Mouse (Mus musculus): ENCODE data around the gene Heatr5a. TPM values are rescaled to one million over a fixed set of nuclear protein-coding genes. Genes with fewer than 3 reads are reported as not detected.

Gene Heatr5a
- total RNA-seq, 2 experiments from 2014 or later: 21.1 to 23.4 TPM

GRCm38 (mm10) chr12:51886369-51886768 is 84.8 kb downstream of the Heatr5a start:
- no peak for DNase-seq (ENCODE audit: low spot score in 2 of 2)

DNA sequence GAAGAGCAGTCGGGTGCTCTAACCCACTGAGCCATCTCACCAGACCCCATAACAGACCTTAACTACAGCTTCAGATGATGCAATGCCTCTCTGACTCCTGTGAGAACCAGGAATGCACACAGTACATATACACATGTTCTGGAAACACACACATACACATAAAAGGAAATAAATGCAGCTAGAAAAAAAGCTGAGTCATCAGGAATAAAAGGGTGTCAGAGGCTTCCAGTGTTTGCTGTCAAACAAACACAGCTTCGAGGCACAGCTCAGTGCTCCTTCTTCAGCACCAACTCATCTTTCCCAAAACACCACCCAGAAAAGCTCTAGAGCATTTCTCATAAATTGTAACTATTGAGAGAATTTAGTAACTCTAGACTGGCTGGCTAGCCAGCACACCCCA is 86.3 kb downstream of the Heatr5a start:
- no peak for DNase-seq (ENCODE audit: low spot score in 2 of 2)

DNA sequence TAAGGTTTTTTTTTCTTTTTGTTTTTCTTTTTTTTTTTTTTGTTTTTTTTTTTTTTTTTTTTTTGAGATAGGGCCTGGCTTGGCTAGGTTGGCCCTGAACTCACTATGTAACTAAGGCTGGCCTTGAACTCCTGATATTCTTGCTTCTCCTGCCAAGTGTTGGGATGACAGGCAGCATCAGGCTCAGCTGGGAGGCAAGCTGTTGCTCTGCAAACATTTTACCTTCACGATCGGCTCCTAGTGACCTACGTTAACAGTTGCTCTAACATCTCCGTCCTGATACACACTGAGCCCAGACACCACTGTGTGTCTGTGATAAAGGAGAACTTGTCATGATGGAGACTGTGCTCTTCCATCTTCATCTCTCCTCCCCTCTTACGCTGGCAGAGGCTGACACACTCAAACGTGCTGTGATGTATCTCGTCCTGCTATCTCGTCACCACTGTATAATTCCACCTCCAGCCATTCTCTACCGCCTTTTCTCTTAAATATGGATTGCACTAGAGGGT is 87.8 kb downstream of the Heatr5a start:
- DNase-seq (ENCODE audit: low spot score in 2 of 2): no peak

GRCm38 (mm10) chr12:51882606-51883296 is 88.4 kb downstream of the Heatr5a start:
- no peak for DNase-seq (ENCODE audit: low spot score in 2 of 2)

DNA sequence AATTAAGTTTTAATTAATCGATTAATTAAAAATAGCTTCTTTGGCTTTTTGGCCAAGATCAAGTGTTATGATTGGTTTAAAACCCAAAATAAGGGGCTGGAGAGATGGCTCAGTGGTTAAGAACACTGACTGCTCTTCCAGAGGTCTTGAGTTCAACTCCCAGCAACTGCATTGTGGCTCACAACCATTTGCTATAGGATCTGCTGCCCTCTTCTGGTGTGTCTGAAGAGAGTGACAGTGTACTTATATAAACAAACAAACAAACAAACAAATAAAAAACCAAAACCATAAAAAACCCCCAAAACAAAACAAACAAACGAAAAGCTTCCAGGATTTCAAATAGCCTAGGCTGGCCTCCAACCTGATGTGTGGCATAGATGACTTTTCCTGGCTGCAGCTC is 89.3 kb downstream of the Heatr5a start:
- DNase-seq (ENCODE audit: low spot score in 2 of 2): no peak

- no peak for DNase-seq (ENCODE audit: low spot score in 2 of 2)
Observed at GRCm38 (mm10) chr12:51871446-51872144, 99.5 kb downstream of the Heatr5a start.

- DNase-seq (ENCODE audit: low spot score in 2 of 2): no peak
Observed at GRCm38 (mm10) chr12:51869511-51869910, 101.6 kb downstream of the Heatr5a start.

- no peak for DNase-seq (ENCODE audit: low spot score in 2 of 2)
Observed at GRCm38 (mm10) chr12:51867076-51867475, 104.0 kb downstream of the Heatr5a start.

DNA sequence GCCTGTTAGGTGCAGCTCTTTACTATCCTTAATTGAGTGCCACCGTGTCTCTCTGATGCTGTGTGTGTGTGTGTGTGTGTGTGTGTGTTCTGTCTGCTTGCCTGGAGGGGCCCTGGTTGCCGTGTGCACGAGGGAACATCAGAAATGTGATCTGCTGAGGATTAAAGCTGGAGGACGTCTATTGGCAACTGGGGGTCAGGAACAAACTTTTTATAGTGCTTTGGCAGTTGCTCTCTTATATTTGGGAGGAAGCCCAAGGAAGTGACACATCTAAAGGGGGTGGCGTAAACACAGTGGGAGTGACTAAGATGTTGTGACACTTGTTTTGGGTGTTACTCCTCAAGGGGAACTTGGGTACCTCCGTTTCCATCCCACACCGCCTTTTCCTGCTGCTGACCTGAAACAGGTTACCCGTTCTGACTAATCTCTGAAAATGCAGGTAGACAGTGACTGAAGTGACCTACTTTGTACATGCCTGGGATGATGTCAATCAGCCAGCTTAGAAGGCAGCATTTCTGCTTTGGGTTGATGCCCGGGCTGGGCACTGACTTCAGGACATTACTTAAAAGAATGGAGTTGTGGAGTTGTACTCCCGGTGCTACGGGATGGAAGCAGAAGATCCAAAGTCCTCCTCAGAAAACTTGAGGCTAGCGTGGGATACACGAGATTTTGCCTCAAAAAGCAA is 104.8 kb downstream of the Heatr5a start:
- no peak for DNase-seq (ENCODE audit: low spot score in 2 of 2)

GRCm38 (mm10) chr12:51865790-51866179 is 105.3 kb downstream of the Heatr5a start:
- DNase-seq (ENCODE audit: low spot score in 2 of 2): no peak

DNA sequence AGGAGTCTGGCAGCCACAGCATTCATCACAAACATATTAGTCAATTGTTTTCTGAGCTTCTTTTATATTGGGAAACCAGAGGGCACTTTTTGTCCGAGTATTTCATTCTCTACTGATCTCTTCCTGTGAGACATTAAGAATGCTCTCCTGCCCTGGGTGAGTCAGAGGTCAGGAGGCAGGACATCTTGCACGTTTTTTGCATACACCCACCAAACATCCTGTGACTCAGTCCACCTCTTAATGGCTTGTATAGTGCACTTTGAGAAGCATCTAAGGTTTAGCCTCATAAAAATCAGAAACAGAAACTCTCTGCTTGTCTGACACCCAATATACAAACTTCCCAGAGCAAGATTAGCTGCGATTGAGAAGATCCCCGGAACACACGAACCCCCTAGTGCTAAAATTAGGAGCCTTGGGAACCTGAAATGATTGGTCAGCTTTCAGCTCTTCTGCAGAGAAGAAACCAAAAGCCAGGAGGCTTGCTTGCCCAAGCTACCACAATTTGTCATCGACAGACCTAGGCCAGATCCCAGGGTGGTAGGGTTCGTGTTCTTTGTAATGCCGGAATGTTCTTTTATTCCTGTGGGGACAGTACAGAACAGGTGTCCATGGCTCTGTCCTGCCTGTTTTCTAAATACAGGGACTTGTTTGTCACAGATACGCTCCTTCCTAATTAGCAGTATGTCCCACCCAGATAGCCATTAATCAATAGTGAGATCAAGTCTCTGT is 105.9 kb downstream of the Heatr5a start:
- no peak for DNase-seq (ENCODE audit: low spot score in 2 of 2)

GRCm38 (mm10) chr12:51863116-51864002 is 107.8 kb downstream of the Heatr5a start:
- no peak for DNase-seq (ENCODE audit: low spot score in 2 of 2)

GRCm38 (mm10) chr12:51858134-51859028 is 112.7 kb downstream of the Heatr5a start:
- DNase-seq (ENCODE audit: low spot score in 2 of 2): no peak

GRCm38 (mm10) chr12:51856768-51857295 is 114.3 kb downstream of the Heatr5a start:
- DNase-seq (ENCODE audit: low spot score in 2 of 2): no peak

DNA sequence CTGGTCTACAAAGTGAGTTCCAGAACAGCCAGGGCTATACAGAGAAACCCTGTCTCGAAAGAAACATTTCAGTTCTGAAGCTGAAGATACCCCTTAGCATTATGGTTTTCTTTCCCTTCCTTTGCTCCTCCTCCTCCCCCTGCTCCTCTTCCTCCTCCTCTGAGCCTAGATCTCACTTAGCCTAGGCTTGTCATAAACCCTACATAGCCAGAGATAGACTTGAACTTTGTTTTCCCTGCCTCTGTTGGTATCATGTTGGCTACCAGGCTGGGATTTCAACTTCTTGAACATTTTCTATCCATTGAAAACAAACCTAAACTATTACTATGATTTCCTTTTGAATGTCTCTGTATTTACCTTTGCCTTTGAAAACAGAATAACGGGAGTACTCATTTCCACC is 115.2 kb downstream of the Heatr5a start:
- DNase-seq (ENCODE audit: low spot score in 2 of 2): no peak

GRCm38 (mm10) chr12:51855453-51855852 is 115.7 kb downstream of the Heatr5a start:
- no peak for DNase-seq (ENCODE audit: low spot score in 2 of 2)

DNA sequence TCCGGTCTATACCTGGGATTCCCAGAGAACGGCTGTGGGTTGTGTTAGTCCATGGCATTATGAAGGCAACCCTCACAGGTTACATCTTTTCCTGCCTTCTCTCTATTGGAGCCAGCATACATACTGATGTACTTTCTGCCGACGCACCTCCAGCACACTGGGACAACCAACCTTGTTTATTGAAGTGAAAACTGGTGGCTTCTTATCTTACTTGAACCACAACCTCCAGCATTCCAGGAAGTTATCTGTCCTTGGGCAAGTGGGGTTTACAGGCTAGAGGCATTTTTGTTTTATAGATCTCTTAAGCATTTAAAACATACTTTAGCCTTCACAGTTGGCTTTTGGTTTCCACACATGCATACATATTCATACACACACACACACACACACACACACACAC is 119.5 kb downstream of the Heatr5a start:
- no peak for DNase-seq (ENCODE audit: low spot score in 2 of 2)

- no peak for DNase-seq (ENCODE audit: low spot score in 2 of 2)
Observed at GRCm38 (mm10) chr12:51851155-51851554, 120.0 kb downstream of the Heatr5a start.

- no peak for DNase-seq (ENCODE audit: low spot score in 2 of 2)
Observed at GRCm38 (mm10) chr12:51850339-51850738, 120.8 kb downstream of the Heatr5a start.
